ENCODE assay signal across 8 mouse cellular contexts in genomic region chr10:82858691-82859532, GRCm38 (mm10). TPM values are rescaled to one million over a fixed set of nuclear protein-coding genes. Genes with fewer than 3 reads are reported as not detected.
A peak's percentile ranks its signal among the peaks of the same experiment; 100 is the strongest.
DNase-seq lines count a peak whose midpoint lies in the region; ATAC-seq lines count a peak whose summit lies in the region.

No protein-coding gene starts in this region.

- peak; percentile 87 for ATAC-seq in heart, embryonic 16.5 days (replicated peaks; ENCODE audit: extremely low read depth, insufficient read depth, low FRiP score)
- ATAC-seq in liver, embryonic 15.5 days (ENCODE audit: insufficient read depth) = peak; percentile 85
- peak; percentile 81 for ATAC-seq in neural tube, embryonic 12.5 days (ENCODE audit: low FRiP score, low read depth)

- no peaks in the 10 kb centered on the region for H3K27me3 ChIP-seq in forebrain, embryonic 10.5 days (ENCODE audit: poor library complexity, severe bottlenecking)
- no peaks in the 10 kb centered on the region for H3K27me3 ChIP-seq in heart, embryonic 16.5 days (ENCODE audit: control insufficient read depth, insufficient read depth, low read length)
- H3K27me3 ChIP-seq in liver, embryonic 15.5 days = no peaks in the 10 kb centered on the region
- H3K27me3 ChIP-seq in neural tube, embryonic 12.5 days (replicated peaks) = no peaks in the 10 kb centered on the region

- peak; percentile 69 to 70 for DNase-seq in CD8-positive naive resting alpha-beta T cell, adult 2 months (ENCODE audit: low read depth in 2 of 2, low spot score in 2 of 2)
- peak; percentile 83 for DNase-seq in c-Kit-positive CD71-negative TER-119-negative erythroid progenitor cells, embryonic 14.5 days (ENCODE audit: low read depth)
- DNase-seq in forebrain, embryonic 10.5 days (ENCODE audit: extremely low spot score, low spot score) = peak; percentile 92
- peak; percentile 94 to 97 for DNase-seq in kidney, postnatal 36 days
- peak; percentile 89 for DNase-seq in telencephalon, adult 2 months (ENCODE audit: low read depth, low spot score)

- H3K4me1 ChIP-seq in forebrain, embryonic 10.5 days = peaks cover 50% of the 10 kb centered on the region
- H3K4me1 ChIP-seq in heart, embryonic 16.5 days (ENCODE audit: control insufficient read depth, insufficient read depth, low read length) = peaks cover 34% of the 10 kb centered on the region
- peaks cover 46% of the 10 kb centered on the region for H3K4me1 ChIP-seq in liver, embryonic 15.5 days (replicated peaks)
- H3K4me1 ChIP-seq in neural tube, embryonic 12.5 days = peaks cover 23% of the 10 kb centered on the region

- no peaks in the 10 kb centered on the region for H3K9me3 ChIP-seq in forebrain, embryonic 10.5 days
- H3K9me3 ChIP-seq in heart, embryonic 16.5 days (replicated peaks; ENCODE audit: control insufficient read depth, low read length) = no peaks in the 10 kb centered on the region
- H3K9me3 ChIP-seq in liver, embryonic 15.5 days (replicated peaks) = no peaks in the 10 kb centered on the region
- H3K9me3 ChIP-seq in neural tube, embryonic 12.5 days = no peaks in the 10 kb centered on the region

- H3K9ac ChIP-seq in heart, embryonic 16.5 days (ENCODE audit: low read length) = peak overlapping the region; percentile 92
- peak overlapping the region; percentile 78 for H3K9ac ChIP-seq in liver, embryonic 15.5 days
- H3K9ac ChIP-seq in neural tube, embryonic 12.5 days = peak overlapping the region; percentile 89

- peak overlapping the region; percentile 97 for H3K27ac ChIP-seq in forebrain, embryonic 10.5 days
- peak overlapping the region; percentile 93 for H3K27ac ChIP-seq in heart, embryonic 16.5 days (ENCODE audit: low read length)
- peak overlapping the region; percentile 89 for H3K27ac ChIP-seq in liver, embryonic 15.5 days (replicated peaks)
- H3K27ac ChIP-seq in neural tube, embryonic 12.5 days = peak overlapping the region; percentile 34; the same call in 1 of the 2 replicates

- H3K4me2 ChIP-seq in heart, embryonic 16.5 days (ENCODE audit: low read depth, low read length) = peak overlapping the region; percentile 86
- H3K4me2 ChIP-seq in liver, embryonic 15.5 days = peak overlapping the region; percentile 92
- peak overlapping the region; percentile 75 for H3K4me2 ChIP-seq in neural tube, embryonic 12.5 days (replicated peaks)

- H3K4me3 ChIP-seq in forebrain, embryonic 10.5 days = peak overlapping the region; percentile 86
- peak overlapping the region; percentile 91 for H3K4me3 ChIP-seq in heart, embryonic 16.5 days (ENCODE audit: low read length)
- peak overlapping the region; percentile 71 for H3K4me3 ChIP-seq in liver, embryonic 15.5 days (replicated peaks)
- H3K4me3 ChIP-seq in neural tube, embryonic 12.5 days = peak overlapping the region; percentile 75

- under 1% methylated on average over 49 of the region's 49 CpGs for WGBS in forebrain, embryonic 10.5 days
- WGBS in heart, embryonic 16.5 days = under 1% methylated on average over 49 of the region's 49 CpGs
- under 1% methylated on average over 49 of the region's 49 CpGs for WGBS in liver, embryonic 15.5 days (ENCODE audit: insufficient replicate concordance)
- WGBS in neural tube, embryonic 12.5 days = under 1% methylated on average over 49 of the region's 49 CpGs

- H3K36me3 ChIP-seq in forebrain, embryonic 10.5 days (replicated peaks) = peaks cover 20% of the 10 kb centered on the region
- peaks cover 2% of the 10 kb centered on the region; the same call in 1 of the 2 replicates for H3K36me3 ChIP-seq in heart, embryonic 16.5 days (ENCODE audit: control insufficient read depth, insufficient read depth)
- H3K36me3 ChIP-seq in liver, embryonic 15.5 days (replicated peaks) = peaks cover 18% of the 10 kb centered on the region
- peaks cover 7% of the 10 kb centered on the region for H3K36me3 ChIP-seq in neural tube, embryonic 12.5 days

RNA-seq across cellular contexts. Expression of gene Eid3, which starts 7.5 kb away (rescaled TPM):
- polyA plus RNA-seq in forebrain, embryonic 10.5 days (2016; fragmentation: Nextera tagmentation; extraction: Ambion mirVana) = 0.57 and 0.66 TPM in 2 replicates
- polyA plus RNA-seq in heart, embryonic 16.5 days (2015; fragmentation: Nextera tagmentation; extraction: Ambion mirVana) = 0.21 and 0.22 TPM in 2 replicates
- polyA plus RNA-seq in liver, embryonic 15.5 days (2015; fragmentation: Nextera tagmentation; extraction: Ambion mirVana) = 0.14 and 0.15 TPM in 2 replicates
- polyA plus RNA-seq in neural tube, embryonic 12.5 days (2016; fragmentation: Nextera tagmentation; extraction: Ambion mirVana) = 0.39 and 0.46 TPM in 2 replicates

RNA-seq across cellular contexts. Expression of gene Txnrd1, which starts 25.2 kb away (rescaled TPM):
- 196 and 200 TPM in 2 replicates for polyA plus RNA-seq in forebrain, embryonic 10.5 days (2016; fragmentation: Nextera tagmentation; extraction: Ambion mirVana)
- polyA plus RNA-seq in heart, embryonic 16.5 days (2015; fragmentation: Nextera tagmentation; extraction: Ambion mirVana) = 60.4 and 61.8 TPM in 2 replicates
- polyA plus RNA-seq in liver, embryonic 15.5 days (2015; fragmentation: Nextera tagmentation; extraction: Ambion mirVana) = 48.0 and 49.0 TPM in 2 replicates
- polyA plus RNA-seq in neural tube, embryonic 12.5 days (2016; fragmentation: Nextera tagmentation; extraction: Ambion mirVana) = 154 and 166 TPM in 2 replicates

Comparison
In these comparisons a context has a peak if more than half of its experiments do, and no peak if none do; other contexts are left out.
1. Peak in every context shown above with its lines: DNase-seq, ATAC-seq, H3K4me3 ChIP-seq and H3K27ac ChIP-seq.
2. H3K27ac ChIP-seq: peak in every context shown above with its lines; median percentile 97 in forebrain, embryonic 10.5 days; 93 in heart, embryonic 16.5 days; 89 in liver, embryonic 15.5 days; 34 in neural tube, embryonic 12.5 days.